Mouse (Mus musculus): Measurements from ENCODE around the gene Apba3. TPM values are rescaled to one million over a fixed set of nuclear protein-coding genes. Genes with fewer than 3 reads are reported as not detected.

Apba3 gene
- polyA plus RNA-seq, 1 experiment: 136 TPM

GRCm38 (mm10) chr10:81230438-81231332, 36.1 kb upstream of the Apba3 start, which contains the start of gene Atcay:
Gene Atcay, minus strand, starts transcription at chr10:81230833.
- no peak for DNase-seq
- WGBS: 12% methylated on average over 27 of the region's 27 CpGs
- Histone ChIP-seq H3K4me1 (replicated peaks; ENCODE audit: control insufficient read depth, insufficient read depth, low read length) (peaks cover 30% of the 10 kb centered on the region), H3K27ac (ENCODE audit: control insufficient read depth, insufficient read depth, low read length) (no peak within 1 kb of the TSS), H3K4me3 (ENCODE audit: control insufficient read depth, insufficient read depth, low read length) (peak within 1 kb of the TSS; percentile 22), H3K27me3 (ENCODE audit: control insufficient read depth, insufficient read depth, low read length) (no peaks in the 10 kb centered on the region), H3K36me3 (ENCODE audit: control insufficient read depth, insufficient read depth, low read length) (no peaks in the 10 kb centered on the region)
- peak; percentile 39; the same call in 1 of the 2 replicates for TF ChIP-seq CTCF (IDR thresholded peaks at IDR 0.05; ENCODE audit: borderline replicate concordance, control insufficient read depth, extremely low read depth, insufficient read depth, low read length, poor library complexity)
- no peak for TF ChIP-seq POLR2A (IDR thresholded peaks at IDR 0.05; ENCODE audit: control insufficient read depth, extremely low read depth, insufficient read depth, low read length, poor library complexity)

- H3K4me1 ChIP-seq (replicated peaks; ENCODE audit: control insufficient read depth, insufficient read depth, low read length): peaks cover 30% of the 10 kb centered on the region
- TF ChIP-seq CTCF (IDR thresholded peaks at IDR 0.05; ENCODE audit: borderline replicate concordance, control insufficient read depth, extremely low read depth, insufficient read depth, low read length, poor library complexity) (no peak), POLR2A (IDR thresholded peaks at IDR 0.05; ENCODE audit: control insufficient read depth, extremely low read depth, insufficient read depth, low read length, poor library complexity) (no peak)
- no peak overlapping the region for H3K27ac ChIP-seq (ENCODE audit: control insufficient read depth, insufficient read depth, low read length)
- H3K27me3 ChIP-seq (ENCODE audit: control insufficient read depth, insufficient read depth, low read length): no peaks in the 10 kb centered on the region
- H3K4me3 ChIP-seq (ENCODE audit: control insufficient read depth, insufficient read depth, low read length): no peak overlapping the region
- WGBS: 61% methylated on average over 7 of the region's 7 CpGs
- no peak for DNase-seq
- H3K36me3 ChIP-seq (ENCODE audit: control insufficient read depth, insufficient read depth, low read length): no peaks in the 10 kb centered on the region
These were observed 35.3 kb upstream of the Apba3 start for GRCm38 (mm10) chr10:81231436-81231835.

GRCm38 (mm10) chr10:81232580-81233225, 34.1 kb upstream of the Apba3 start, which contains the start of gene Zfr2:
Gene Zfr2, plus strand, starts transcription at chr10:81233155.
- 10% methylated on average over 29 of the region's 29 CpGs for WGBS
- Histone ChIP-seq H3K27ac (ENCODE audit: control insufficient read depth, insufficient read depth, low read length) (no peak within 1 kb of the TSS), H3K36me3 (ENCODE audit: control insufficient read depth, insufficient read depth, low read length) (no peaks in the 10 kb centered on the region), H3K4me3 (ENCODE audit: control insufficient read depth, insufficient read depth, low read length) (peak within 1 kb of the TSS; percentile 47), H3K4me1 (replicated peaks; ENCODE audit: control insufficient read depth, insufficient read depth, low read length) (peaks cover 32% of the 10 kb centered on the region), H3K27me3 (ENCODE audit: control insufficient read depth, insufficient read depth, low read length) (no peaks in the 10 kb centered on the region)
- TF ChIP-seq POLR2A (IDR thresholded peaks at IDR 0.05; ENCODE audit: control insufficient read depth, extremely low read depth, insufficient read depth, low read length, poor library complexity) (peak; percentile 33; the same call in 1 of the 2 replicates), CTCF (IDR thresholded peaks at IDR 0.05; ENCODE audit: borderline replicate concordance, control insufficient read depth, extremely low read depth, insufficient read depth, low read length, poor library complexity) (no peak)
- DNase-seq: peak; percentile 90

- Histone ChIP-seq H3K4me3 (ENCODE audit: control insufficient read depth, insufficient read depth, low read length) (peak overlapping the region; percentile 47), H3K36me3 (ENCODE audit: control insufficient read depth, insufficient read depth, low read length) (no peaks in the 10 kb centered on the region), H3K4me1 (replicated peaks; ENCODE audit: control insufficient read depth, insufficient read depth, low read length) (peaks cover 37% of the 10 kb centered on the region), H3K27me3 (ENCODE audit: control insufficient read depth, insufficient read depth, low read length) (no peaks in the 10 kb centered on the region), H3K27ac (ENCODE audit: control insufficient read depth, insufficient read depth, low read length) (no peak overlapping the region)
- 4% methylated on average over 28 of the region's 28 CpGs for WGBS
- TF ChIP-seq POLR2A (IDR thresholded peaks at IDR 0.05; ENCODE audit: control insufficient read depth, extremely low read depth, insufficient read depth, low read length, poor library complexity): no peak
- TF ChIP-seq CTCF (IDR thresholded peaks at IDR 0.05; ENCODE audit: borderline replicate concordance, control insufficient read depth, extremely low read depth, insufficient read depth, low read length, poor library complexity): no peak
- no peak for DNase-seq
These were observed 33.6 kb upstream of the Apba3 start for GRCm38 (mm10) chr10:81233226-81233585.

- no peak overlapping the region for H3K4me3 ChIP-seq (ENCODE audit: control insufficient read depth, insufficient read depth, low read length)
- H3K27ac ChIP-seq (ENCODE audit: control insufficient read depth, insufficient read depth, low read length): no peak overlapping the region
- DNase-seq: no peak
- WGBS: 95% methylated on average over 6 of the region's 6 CpGs
- no peaks in the 10 kb centered on the region for H3K27me3 ChIP-seq (ENCODE audit: control insufficient read depth, insufficient read depth, low read length)
- TF ChIP-seq POLR2A (IDR thresholded peaks at IDR 0.05; ENCODE audit: control insufficient read depth, extremely low read depth, insufficient read depth, low read length, poor library complexity): no peak
- H3K4me1 ChIP-seq (replicated peaks; ENCODE audit: control insufficient read depth, insufficient read depth, low read length): peaks cover 39% of the 10 kb centered on the region
- H3K36me3 ChIP-seq (ENCODE audit: control insufficient read depth, insufficient read depth, low read length): no peaks in the 10 kb centered on the region
These were observed 32.6 kb upstream of the Apba3 start for GRCm38 (mm10) chr10:81234206-81234605.

- WGBS: 91% methylated on average over 12 of the region's 12 CpGs
- TF ChIP-seq CTCF (IDR thresholded peaks at IDR 0.05; ENCODE audit: borderline replicate concordance, control insufficient read depth, extremely low read depth, insufficient read depth, low read length, poor library complexity): no peak
- no peak for TF ChIP-seq POLR2A (IDR thresholded peaks at IDR 0.05; ENCODE audit: control insufficient read depth, extremely low read depth, insufficient read depth, low read length, poor library complexity)
- H3K4me3 ChIP-seq (ENCODE audit: control insufficient read depth, insufficient read depth, low read length): no peak overlapping the region
- H3K36me3 ChIP-seq (ENCODE audit: control insufficient read depth, insufficient read depth, low read length): no peaks in the 10 kb centered on the region
- H3K27me3 ChIP-seq (ENCODE audit: control insufficient read depth, insufficient read depth, low read length): no peaks in the 10 kb centered on the region; the same call in 1 of the 2 replicates
- H3K4me1 ChIP-seq (replicated peaks; ENCODE audit: control insufficient read depth, insufficient read depth, low read length): peaks cover 22% of the 10 kb centered on the region
- DNase-seq: no peak
- no peak overlapping the region for H3K27ac ChIP-seq (ENCODE audit: control insufficient read depth, insufficient read depth, low read length)
These were observed 30.1 kb upstream of the Apba3 start for GRCm38 (mm10) chr10:81236471-81237268.

All from thymus, adult 2 months (tissue).